Mouse (Mus musculus): Measurements from ENCODE around the gene Gm3424. TPM values are rescaled to one million over a fixed set of nuclear protein-coding genes. Genes with fewer than 3 reads are reported as not detected.
"Not testable (repeated sequence)": the region's sequence is repeated elsewhere in the genome, so short reads cannot be mapped to it uniquely, and the experiment has no call there.

The Gm3424 gene
- polyA plus RNA-seq (2011; ENCODE audit: insufficient read depth, insufficient read length, low read depth, missing spikeins): not detected in 2 replicates

- H3K36me3 ChIP-seq (ENCODE audit: control insufficient read depth, insufficient read depth, low read length, poor library complexity, severe bottlenecking); H3K4me3 ChIP-seq (ENCODE audit: low read depth, low read length); H3K27me3 ChIP-seq (ENCODE audit: control insufficient read depth, insufficient read depth, low read length, poor library complexity, severe bottlenecking); H3K9me3 ChIP-seq (replicated peaks; ENCODE audit: control insufficient read depth, insufficient read depth, low read length, poor library complexity, severe bottlenecking); H3K4me1 ChIP-seq (ENCODE audit: control insufficient read depth, insufficient read depth, low read length); H3K9ac ChIP-seq (ENCODE audit: low read depth, poor library complexity, severe bottlenecking); H3K27ac ChIP-seq (ENCODE audit: insufficient read depth, low read length): not testable (repeated sequence)
These were observed at the start of gene Gm3424 for GRCm38 (mm10) chr14:5830229-5830628. Gene Gm3424 (minus strand): TSS chr14:5830329.

- H3K36me3 ChIP-seq (ENCODE audit: control insufficient read depth, insufficient read depth, low read length, poor library complexity, severe bottlenecking); H3K9me3 ChIP-seq (replicated peaks; ENCODE audit: control insufficient read depth, insufficient read depth, low read length, poor library complexity, severe bottlenecking); H3K27me3 ChIP-seq (ENCODE audit: control insufficient read depth, insufficient read depth, low read length, poor library complexity, severe bottlenecking); H3K9ac ChIP-seq (ENCODE audit: low read depth, poor library complexity, severe bottlenecking); H3K4me1 ChIP-seq (ENCODE audit: control insufficient read depth, insufficient read depth, low read length); H3K27ac ChIP-seq (ENCODE audit: insufficient read depth, low read length): not testable (repeated sequence)
- peak overlapping the region; percentile 81 for H3K4me3 ChIP-seq (ENCODE audit: low read depth, low read length)
These were observed 49.7 kb upstream of the Gm3424 start for GRCm38 (mm10) chr14:5879791-5880190.

GRCm38 (mm10) chr14:5879136-5879535, 49.0 kb upstream of the Gm3424 start:
- H3K36me3 ChIP-seq (ENCODE audit: control insufficient read depth, insufficient read depth, low read length, poor library complexity, severe bottlenecking); H3K4me3 ChIP-seq (ENCODE audit: low read depth, low read length); H3K9me3 ChIP-seq (replicated peaks; ENCODE audit: control insufficient read depth, insufficient read depth, low read length, poor library complexity, severe bottlenecking); H3K27me3 ChIP-seq (ENCODE audit: control insufficient read depth, insufficient read depth, low read length, poor library complexity, severe bottlenecking); H3K4me1 ChIP-seq (ENCODE audit: control insufficient read depth, insufficient read depth, low read length); H3K9ac ChIP-seq (ENCODE audit: low read depth, poor library complexity, severe bottlenecking); H3K27ac ChIP-seq (ENCODE audit: insufficient read depth, low read length): not testable (repeated sequence)
- TF ChIP-seq CTCF (IDR thresholded peaks at IDR 0.05; ENCODE audit: low read depth, low read length): peak; percentile 55

- not testable (repeated sequence) for H3K4me1 ChIP-seq (ENCODE audit: control insufficient read depth, insufficient read depth, low read length); H3K9ac ChIP-seq (ENCODE audit: low read depth, poor library complexity, severe bottlenecking); H3K27me3 ChIP-seq (ENCODE audit: control insufficient read depth, insufficient read depth, low read length, poor library complexity, severe bottlenecking); H3K27ac ChIP-seq (ENCODE audit: insufficient read depth, low read length); H3K36me3 ChIP-seq (ENCODE audit: control insufficient read depth, insufficient read depth, low read length, poor library complexity, severe bottlenecking); H3K9me3 ChIP-seq (replicated peaks; ENCODE audit: control insufficient read depth, insufficient read depth, low read length, poor library complexity, severe bottlenecking); H3K4me3 ChIP-seq (ENCODE audit: low read depth, low read length)
These were observed 25.8 kb upstream of the Gm3424 start for GRCm38 (mm10) chr14:5855911-5856310.

- H3K4me1 ChIP-seq (ENCODE audit: control insufficient read depth, insufficient read depth, low read length): not testable (repeated sequence)
These were observed 17.3 kb downstream of the Gm3424 start for GRCm38 (mm10) chr14:5812699-5813356.

GRCm38 (mm10) chr14:5807882-5808281, 22.2 kb downstream of the Gm3424 start, which contains the start of gene Gm3383:
Gene Gm3383 (minus strand): TSS chr14:5807982.
- not testable (repeated sequence) for H3K36me3 ChIP-seq (ENCODE audit: control insufficient read depth, insufficient read depth, low read length, poor library complexity, severe bottlenecking); H3K9ac ChIP-seq (ENCODE audit: low read depth, poor library complexity, severe bottlenecking); H3K9me3 ChIP-seq (replicated peaks; ENCODE audit: control insufficient read depth, insufficient read depth, low read length, poor library complexity, severe bottlenecking); H3K4me1 ChIP-seq (ENCODE audit: control insufficient read depth, insufficient read depth, low read length); H3K27ac ChIP-seq (ENCODE audit: insufficient read depth, low read length); H3K27me3 ChIP-seq (ENCODE audit: control insufficient read depth, insufficient read depth, low read length, poor library complexity, severe bottlenecking); H3K4me3 ChIP-seq (ENCODE audit: low read depth, low read length)

More at GRCm38 (mm10) chr14:5812699-5813356, 17.3 kb downstream of the Gm3424 start:
- H3K27me3 ChIP-seq (ENCODE audit: control insufficient read depth, insufficient read depth, low read length, poor library complexity, severe bottlenecking); H3K9me3 ChIP-seq (replicated peaks; ENCODE audit: control insufficient read depth, insufficient read depth, low read length, poor library complexity, severe bottlenecking); H3K36me3 ChIP-seq (ENCODE audit: control insufficient read depth, insufficient read depth, low read length, poor library complexity, severe bottlenecking); H3K27ac ChIP-seq (ENCODE audit: insufficient read depth, low read length); H3K9ac ChIP-seq (ENCODE audit: low read depth, poor library complexity, severe bottlenecking); H3K4me3 ChIP-seq (ENCODE audit: low read depth, low read length): not testable (repeated sequence)

Other genes starting within 250 kb of the Gm3424 start
- not detected in 2 replicates for gene Gm8265, start 197.3 kb downstream of the Gm3424 start, polyA plus RNA-seq (2011; ENCODE audit: insufficient read depth, insufficient read length, low read depth, missing spikeins)
- not detected in 2 replicates for gene Gm9603, start 142.9 kb downstream of the Gm3424 start, polyA plus RNA-seq (2011; ENCODE audit: insufficient read depth, insufficient read length, low read depth, missing spikeins)
- not detected in 2 replicates for gene Gm3373, start 88.8 kb downstream of the Gm3424 start, polyA plus RNA-seq (2011; ENCODE audit: insufficient read depth, insufficient read length, low read depth, missing spikeins)
- gene Gm3383, start 22.3 kb downstream of the Gm3424 start, polyA plus RNA-seq (2011; ENCODE audit: insufficient read depth, insufficient read length, low read depth, missing spikeins): 0.43 TPM in 1 of 2 replicates, not detected in the other
- gene Gm8237, start 50.1 kb upstream of the Gm3424 start, polyA plus RNA-seq (2011; ENCODE audit: insufficient read depth, insufficient read length, low read depth, missing spikeins): 0.93 TPM in 1 of 2 replicates, not detected in the other
- 0.36 TPM in 1 of 2 replicates, not detected in the other for gene Gm3248, start 131.4 kb upstream of the Gm3424 start, polyA plus RNA-seq (2011; ENCODE audit: insufficient read depth, insufficient read length, low read depth, missing spikeins)
- not detected in 2 replicates for gene Gm3453, start 148.8 kb upstream of the Gm3424 start, polyA plus RNA-seq (2011; ENCODE audit: insufficient read depth, insufficient read length, low read depth, missing spikeins)
- gene Gm6337, start 227.9 kb upstream of the Gm3424 start, polyA plus RNA-seq (2011; ENCODE audit: insufficient read depth, insufficient read length, low read depth, missing spikeins): not detected in 2 replicates